Mouse (Mus musculus): Measurements from ENCODE around the gene Glrx3. TPM values are rescaled to one million over a fixed set of nuclear protein-coding genes. Genes with fewer than 3 reads are reported as not detected.

Gene Glrx3
- polyA plus RNA-seq, 1 experiment from 2014 or later, result 266 TPM

DNA sequence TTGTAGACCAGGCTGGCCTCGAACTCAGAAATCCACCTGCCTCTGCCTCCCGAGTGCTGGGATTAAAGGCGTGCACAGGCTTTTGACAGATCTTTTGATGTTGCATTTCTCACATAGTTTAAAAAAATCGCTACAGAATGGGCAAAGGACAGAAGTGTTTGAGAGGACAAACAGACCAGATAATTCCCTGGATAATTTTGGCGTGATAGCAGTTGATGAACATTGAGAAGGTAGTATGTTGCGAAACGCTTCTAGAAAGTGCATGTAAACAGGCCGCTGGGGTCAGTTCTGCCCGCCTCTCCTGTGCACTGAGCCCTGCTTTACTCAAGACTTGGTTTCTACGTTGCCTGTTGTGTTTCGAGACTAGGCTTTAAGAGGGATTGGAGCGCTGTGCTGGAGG lies 7.9 kb downstream of the Glrx3 start:
- no peak for ATAC-seq (replicated peaks; ENCODE audit: low FRiP score, low TSS enrichment, low read depth)
- H3K9ac ChIP-seq (ENCODE audit: low read length), result no peak overlapping the region
- no peaks in the 10 kb centered on the region for H3K9me3 ChIP-seq (ENCODE audit: control insufficient read depth, low read length)
- 0 out of 2 replicates have a peak, but pooled peaks cover 2% of the 10 kb centered on the region for H3K4me1 ChIP-seq (replicated peaks; ENCODE audit: control insufficient read depth, insufficient read depth, low read length)
- no peaks in the 10 kb centered on the region for H3K27me3 ChIP-seq (replicated peaks; ENCODE audit: control insufficient read depth, insufficient read depth, low read length)
- peaks cover 44% of the 10 kb centered on the region for H3K36me3 ChIP-seq (ENCODE audit: control insufficient read depth, insufficient read depth, low read length)
- H3K4me3 ChIP-seq (ENCODE audit: low read depth, low read length), result no peak overlapping the region
- no peak overlapping the region for H3K27ac ChIP-seq (ENCODE audit: low read depth)
- no peak overlapping the region for H3K4me2 ChIP-seq (ENCODE audit: low read length)
- 94% methylated on average over 12 of the region's 12 CpGs for WGBS
- no peak for DNase-seq (ENCODE audit: low spot score)

GRCm38 (mm10) chr7:137461396-137461795 lies 24.0 kb downstream of the Glrx3 start:
- WGBS, result 84% methylated on average over 5 of the region's 5 CpGs
- ATAC-seq (replicated peaks; ENCODE audit: low FRiP score, low TSS enrichment, low read depth), result no peak
- Histone ChIP-seq H3K27me3 (replicated peaks; ENCODE audit: control insufficient read depth, insufficient read depth, low read length) (no peaks in the 10 kb centered on the region), H3K4me2 (ENCODE audit: low read length) (no peak overlapping the region), H3K9me3 (ENCODE audit: control insufficient read depth, low read length) (no peaks in the 10 kb centered on the region), H3K4me1 (replicated peaks; ENCODE audit: control insufficient read depth, insufficient read depth, low read length) (no peaks in the 10 kb centered on the region), H3K4me3 (ENCODE audit: low read depth, low read length) (no peak overlapping the region), H3K9ac (ENCODE audit: low read length) (no peak overlapping the region), H3K27ac (ENCODE audit: low read depth) (no peak overlapping the region), H3K36me3 (ENCODE audit: control insufficient read depth, insufficient read depth, low read length) (peaks cover 84% of the 10 kb centered on the region)
- no peak for DNase-seq (ENCODE audit: low spot score)

- peak; percentile 62 for DNase-seq (ENCODE audit: low spot score)
- Histone ChIP-seq H3K4me1 (replicated peaks; ENCODE audit: control insufficient read depth, insufficient read depth, low read length) (no peaks in the 10 kb centered on the region), H3K36me3 (ENCODE audit: control insufficient read depth, insufficient read depth, low read length) (peaks cover 57% of the 10 kb centered on the region), H3K9me3 (ENCODE audit: control insufficient read depth, low read length) (no peaks in the 10 kb centered on the region), H3K27ac (ENCODE audit: low read depth) (no peak overlapping the region), H3K9ac (ENCODE audit: low read length) (no peak overlapping the region), H3K4me2 (ENCODE audit: low read length) (no peak overlapping the region), H3K4me3 (ENCODE audit: low read depth, low read length) (no peak overlapping the region), H3K27me3 (replicated peaks; ENCODE audit: control insufficient read depth, insufficient read depth, low read length) (no peaks in the 10 kb centered on the region)
- WGBS, result 79% methylated on average over 4 of the region's 4 CpGs
- ATAC-seq (replicated peaks; ENCODE audit: low FRiP score, low TSS enrichment, low read depth), result no peak
Observed at GRCm38 (mm10) chr7:137468174-137468573, 30.8 kb downstream of the Glrx3 start.

- no peaks in the 10 kb centered on the region for H3K27me3 ChIP-seq (replicated peaks; ENCODE audit: control insufficient read depth, insufficient read depth, low read length)
- H3K9ac ChIP-seq (ENCODE audit: low read length), result no peak overlapping the region
- no peak overlapping the region for H3K4me3 ChIP-seq (ENCODE audit: low read depth, low read length)
- peaks cover 27% of the 10 kb centered on the region for H3K36me3 ChIP-seq (ENCODE audit: control insufficient read depth, insufficient read depth, low read length)
- H3K4me1 ChIP-seq (replicated peaks; ENCODE audit: control insufficient read depth, insufficient read depth, low read length), result no peaks in the 10 kb centered on the region
- 55% methylated on average over 7 of the region's 7 CpGs for WGBS
- H3K9me3 ChIP-seq (ENCODE audit: control insufficient read depth, low read length), result no peaks in the 10 kb centered on the region
- H3K4me2 ChIP-seq (ENCODE audit: low read length), result no peak overlapping the region
- no peak for DNase-seq (ENCODE audit: low spot score)
- H3K27ac ChIP-seq (ENCODE audit: low read depth), result no peak overlapping the region
- peak; percentile 8; the same call in 1 of the 2 replicates for ATAC-seq (replicated peaks; ENCODE audit: low FRiP score, low TSS enrichment, low read depth)
Observed at GRCm38 (mm10) chr7:137471431-137472120, 34.2 kb downstream of the Glrx3 start.

- H3K27me3 ChIP-seq (replicated peaks; ENCODE audit: control insufficient read depth, insufficient read depth, low read length), result no peaks in the 10 kb centered on the region
- ATAC-seq (replicated peaks; ENCODE audit: low FRiP score, low TSS enrichment, low read depth), result peak; percentile 42; the same call in 1 of the 2 replicates
- no peak overlapping the region for H3K27ac ChIP-seq (ENCODE audit: low read depth)
- no peak overlapping the region for H3K9ac ChIP-seq (ENCODE audit: low read length)
- no peak overlapping the region for H3K4me3 ChIP-seq (ENCODE audit: low read depth, low read length)
- H3K9me3 ChIP-seq (ENCODE audit: control insufficient read depth, low read length), result no peaks in the 10 kb centered on the region
- DNase-seq (ENCODE audit: low spot score), result no peak
- H3K4me1 ChIP-seq (replicated peaks; ENCODE audit: control insufficient read depth, insufficient read depth, low read length), result no peaks in the 10 kb centered on the region
- 82% methylated on average over 6 of the region's 6 CpGs for WGBS
- H3K36me3 ChIP-seq (ENCODE audit: control insufficient read depth, insufficient read depth, low read length), result peaks cover 22% of the 10 kb centered on the region
- H3K4me2 ChIP-seq (ENCODE audit: low read length), result no peak overlapping the region
Observed at GRCm38 (mm10) chr7:137472149-137472548, 34.7 kb downstream of the Glrx3 start.

DNA sequence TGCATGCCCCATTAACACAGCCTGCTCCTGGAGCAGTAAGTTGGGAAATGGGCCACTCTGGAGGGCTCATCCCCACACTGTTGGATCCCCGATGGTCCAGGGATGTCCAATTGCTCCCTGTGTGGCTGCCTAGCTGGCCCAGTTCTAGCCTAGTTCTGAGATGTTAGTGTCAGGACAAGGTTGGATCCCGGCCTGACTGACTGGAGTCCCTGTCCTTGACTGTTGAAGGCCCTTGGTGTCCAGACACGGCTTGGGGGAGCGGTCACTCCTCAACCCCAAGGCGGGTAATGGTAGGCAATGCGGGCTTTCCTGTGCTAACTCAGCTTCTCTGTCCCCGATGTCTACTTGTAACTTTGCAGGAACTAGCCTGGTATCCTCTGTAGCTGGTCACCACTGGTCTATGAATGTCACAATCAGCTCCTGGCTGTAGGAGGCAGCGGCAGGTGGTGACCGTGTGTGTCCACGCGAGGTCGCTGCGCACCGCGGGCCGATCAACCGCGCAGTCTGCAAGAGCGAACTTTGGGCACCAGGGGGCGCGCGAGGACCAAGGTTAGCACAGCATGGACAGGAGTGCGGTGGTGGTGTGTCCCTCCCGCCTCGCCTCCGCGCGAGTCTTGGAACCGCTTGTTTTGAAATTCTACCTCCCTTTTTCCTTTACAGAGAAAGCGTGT lies 40.7 kb downstream of the Glrx3 start:
- H3K27me3 ChIP-seq (replicated peaks; ENCODE audit: control insufficient read depth, insufficient read depth, low read length), result no peaks in the 10 kb centered on the region
- no peaks in the 10 kb centered on the region for H3K9me3 ChIP-seq (ENCODE audit: control insufficient read depth, low read length)
- peak; percentile 88 for ATAC-seq (replicated peaks; ENCODE audit: low FRiP score, low TSS enrichment, low read depth)
- no peak overlapping the region for H3K9ac ChIP-seq (ENCODE audit: low read length)
- WGBS, result 13% methylated on average over 30 of the region's 30 CpGs
- peak overlapping the region; percentile 46 for H3K4me2 ChIP-seq (ENCODE audit: low read length)
- DNase-seq (ENCODE audit: low spot score), result peak; percentile 100
- H3K4me3 ChIP-seq (ENCODE audit: low read depth, low read length), result no peak overlapping the region
- no peaks in the 10 kb centered on the region for H3K36me3 ChIP-seq (ENCODE audit: control insufficient read depth, insufficient read depth, low read length)
- H3K4me1 ChIP-seq (replicated peaks; ENCODE audit: control insufficient read depth, insufficient read depth, low read length), result no peaks in the 10 kb centered on the region
- H3K27ac ChIP-seq (ENCODE audit: low read depth), result no peak overlapping the region

GRCm38 (mm10) chr7:137478621-137478982 lies 41.2 kb downstream of the Glrx3 start:
- H3K4me2 ChIP-seq (ENCODE audit: low read length), result peak overlapping the region; percentile 46
- no peaks in the 10 kb centered on the region for H3K27me3 ChIP-seq (replicated peaks; ENCODE audit: control insufficient read depth, insufficient read depth, low read length)
- no peak overlapping the region for H3K4me3 ChIP-seq (ENCODE audit: low read depth, low read length)
- ATAC-seq (replicated peaks; ENCODE audit: low FRiP score, low TSS enrichment, low read depth), result peak; percentile 52
- no peaks in the 10 kb centered on the region for H3K9me3 ChIP-seq (ENCODE audit: control insufficient read depth, low read length)
- 24% methylated on average over 5 of the region's 5 CpGs for WGBS
- no peaks in the 10 kb centered on the region for H3K36me3 ChIP-seq (ENCODE audit: control insufficient read depth, insufficient read depth, low read length)
- H3K4me1 ChIP-seq (replicated peaks; ENCODE audit: control insufficient read depth, insufficient read depth, low read length), result no peaks in the 10 kb centered on the region
- H3K27ac ChIP-seq (ENCODE audit: low read depth), result no peak overlapping the region
- no peak for DNase-seq (ENCODE audit: low spot score)
- no peak overlapping the region for H3K9ac ChIP-seq (ENCODE audit: low read length)

DNA sequence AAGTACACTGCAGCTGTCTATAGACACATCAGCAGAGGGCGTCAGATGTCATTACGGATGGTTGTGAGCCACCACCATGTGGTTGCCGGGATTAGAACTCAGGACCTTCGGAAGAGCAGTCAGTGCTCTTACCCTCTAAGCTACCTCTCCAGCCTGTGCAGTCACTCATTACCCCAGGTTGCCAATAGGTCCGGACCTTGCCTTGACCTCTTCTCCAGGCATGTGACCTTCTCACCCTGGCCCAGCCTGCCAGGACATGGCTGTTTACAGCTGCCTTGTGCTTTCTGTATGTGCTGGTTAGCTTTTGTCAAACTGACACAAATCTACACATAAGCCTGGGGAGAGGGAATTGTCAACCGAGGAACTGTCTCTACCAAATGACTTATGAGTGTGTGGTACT lies 43.4 kb downstream of the Glrx3 start:
- 65% methylated on average over 6 of the region's 6 CpGs for WGBS
- H3K4me2 ChIP-seq (ENCODE audit: low read length), result no peak overlapping the region

GRCm38 (mm10) chr7:137483987-137484386 lies 46.6 kb downstream of the Glrx3 start:
- H3K4me3 ChIP-seq (ENCODE audit: low read depth, low read length), result no peak overlapping the region
- ATAC-seq (replicated peaks; ENCODE audit: low FRiP score, low TSS enrichment, low read depth), result no peak
- H3K4me1 ChIP-seq (replicated peaks; ENCODE audit: control insufficient read depth, insufficient read depth, low read length), result no peaks in the 10 kb centered on the region
- DNase-seq (ENCODE audit: low spot score), result no peak
- no peaks in the 10 kb centered on the region for H3K27me3 ChIP-seq (replicated peaks; ENCODE audit: control insufficient read depth, insufficient read depth, low read length)
- H3K4me2 ChIP-seq (ENCODE audit: low read length), result no peak overlapping the region
- WGBS, result 87% methylated on average over 11 of the region's 11 CpGs
- no peak overlapping the region for H3K27ac ChIP-seq (ENCODE audit: low read depth)
- no peak overlapping the region for H3K9ac ChIP-seq (ENCODE audit: low read length)
- no peaks in the 10 kb centered on the region for H3K9me3 ChIP-seq (ENCODE audit: control insufficient read depth, low read length)
- H3K36me3 ChIP-seq (ENCODE audit: control insufficient read depth, insufficient read depth, low read length), result no peaks in the 10 kb centered on the region

More for the DNA sequence above, 43.4 kb downstream of the Glrx3 start:
- ATAC-seq (replicated peaks; ENCODE audit: low FRiP score, low TSS enrichment, low read depth) (no peak), DNase-seq (ENCODE audit: low spot score) (no peak)
- Histone ChIP-seq H3K27me3 (replicated peaks; ENCODE audit: control insufficient read depth, insufficient read depth, low read length) (no peaks in the 10 kb centered on the region), H3K4me1 (replicated peaks; ENCODE audit: control insufficient read depth, insufficient read depth, low read length) (no peaks in the 10 kb centered on the region), H3K27ac (ENCODE audit: low read depth) (no peak overlapping the region), H3K4me3 (ENCODE audit: low read depth, low read length) (no peak overlapping the region), H3K9ac (ENCODE audit: low read length) (no peak overlapping the region), H3K36me3 (ENCODE audit: control insufficient read depth, insufficient read depth, low read length) (no peaks in the 10 kb centered on the region), H3K9me3 (ENCODE audit: control insufficient read depth, low read length) (no peaks in the 10 kb centered on the region)

All from intestine, embryonic 14.5 days (tissue).